Mouse (Mus musculus): Measurements from ENCODE around the gene Wars.

Gene Wars

DNA sequence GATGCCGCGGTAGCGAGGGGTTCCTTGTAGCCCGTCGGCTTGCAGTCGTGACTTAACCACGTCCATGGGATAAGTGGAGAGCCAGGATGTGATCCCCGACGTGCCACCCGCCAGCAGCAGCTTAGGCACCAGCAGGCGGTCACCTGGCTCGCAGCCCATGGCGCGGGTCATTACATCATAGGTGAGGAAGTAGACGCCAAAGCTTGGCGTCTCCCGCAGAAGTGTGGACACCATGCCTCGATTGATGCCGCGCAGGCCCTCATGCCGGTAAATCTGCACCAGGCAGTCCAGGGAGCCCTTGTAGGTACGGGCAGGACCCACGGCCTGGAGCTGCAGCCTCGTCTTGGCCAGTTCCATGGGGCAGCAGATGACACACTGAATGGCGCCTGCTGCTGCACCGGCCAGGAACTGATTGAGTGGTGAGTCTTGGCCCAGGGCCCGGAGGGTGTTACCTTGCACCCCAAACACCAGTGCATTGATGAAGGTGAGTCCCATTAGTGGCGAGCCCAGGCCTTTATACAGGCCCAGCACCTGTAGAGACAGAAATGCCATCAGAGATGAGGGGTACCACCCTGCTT, 66.9 kb downstream of the Wars start:
- DNase-seq (ENCODE audit: low read depth in 1 of 2, low spot score in 2 of 2) = no peak

DNA sequence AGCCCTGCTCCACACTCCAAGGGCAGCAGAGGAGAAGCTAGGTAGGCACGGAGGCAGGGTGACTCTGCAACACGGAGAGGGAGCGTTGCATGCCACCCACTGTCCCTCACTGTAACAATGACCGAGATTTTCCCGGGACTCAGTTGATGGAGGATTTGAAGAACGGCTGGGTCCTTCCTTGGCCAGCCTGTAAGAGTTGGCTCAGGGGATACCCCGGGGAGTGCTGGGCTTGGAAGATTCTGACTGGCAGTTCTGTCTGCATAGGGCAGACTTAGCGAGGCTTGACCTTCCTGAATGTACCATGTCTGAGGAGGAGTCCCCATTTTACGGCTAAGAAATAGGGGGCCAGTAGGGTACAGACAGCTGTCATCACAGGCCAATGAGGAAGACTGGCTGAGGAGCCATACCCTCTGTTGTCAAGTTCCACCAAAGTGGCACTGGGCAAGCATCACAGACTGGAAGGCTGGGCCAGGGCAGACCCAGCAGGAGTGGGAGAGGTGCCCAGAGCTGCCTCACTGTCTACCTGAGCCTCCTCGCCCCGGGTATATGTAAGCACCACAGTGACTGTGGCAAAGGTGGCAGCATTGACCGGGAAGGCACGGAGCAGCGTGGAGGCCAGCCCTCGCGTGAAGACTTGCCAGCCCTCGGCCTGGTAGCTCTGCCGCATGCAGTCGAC, 67.6 kb downstream of the Wars start:
- DNase-seq (ENCODE audit: low read depth in 1 of 2, low spot score in 2 of 2) = no peak

DNA sequence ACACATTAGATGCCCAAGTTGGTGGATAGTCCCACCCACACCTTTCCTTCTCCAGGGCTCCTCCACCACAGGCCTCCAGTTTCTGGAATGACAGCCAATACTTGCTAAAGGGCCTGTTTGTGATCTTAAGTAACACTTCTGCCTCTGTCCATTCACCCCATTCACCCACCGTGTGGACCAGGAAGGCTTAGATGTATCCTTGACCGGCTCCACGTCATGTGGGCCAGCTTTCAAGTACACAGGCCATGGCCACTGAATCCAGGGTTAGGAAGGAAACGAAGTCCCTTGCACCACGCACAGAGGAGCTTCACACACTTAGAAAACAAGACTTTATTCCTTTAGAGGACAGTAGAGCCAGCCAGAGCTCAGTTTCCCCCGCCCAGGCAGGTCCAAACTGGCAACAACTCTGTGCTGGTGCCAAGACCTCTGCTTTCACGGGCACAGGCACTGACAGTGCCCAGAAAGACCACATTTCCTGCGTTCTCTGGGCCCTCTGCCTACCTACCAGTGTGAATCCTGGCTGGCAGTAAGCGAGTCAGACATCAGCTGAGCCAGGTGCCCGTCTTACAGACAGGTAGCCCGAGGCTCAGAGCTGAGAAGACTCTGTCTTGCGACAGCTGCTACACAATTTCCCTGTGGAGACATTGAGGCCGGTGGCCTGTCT, 68.3 kb downstream of the Wars start:
- DNase-seq (ENCODE audit: low read depth in 1 of 2, low spot score in 2 of 2) = no peak

DNA sequence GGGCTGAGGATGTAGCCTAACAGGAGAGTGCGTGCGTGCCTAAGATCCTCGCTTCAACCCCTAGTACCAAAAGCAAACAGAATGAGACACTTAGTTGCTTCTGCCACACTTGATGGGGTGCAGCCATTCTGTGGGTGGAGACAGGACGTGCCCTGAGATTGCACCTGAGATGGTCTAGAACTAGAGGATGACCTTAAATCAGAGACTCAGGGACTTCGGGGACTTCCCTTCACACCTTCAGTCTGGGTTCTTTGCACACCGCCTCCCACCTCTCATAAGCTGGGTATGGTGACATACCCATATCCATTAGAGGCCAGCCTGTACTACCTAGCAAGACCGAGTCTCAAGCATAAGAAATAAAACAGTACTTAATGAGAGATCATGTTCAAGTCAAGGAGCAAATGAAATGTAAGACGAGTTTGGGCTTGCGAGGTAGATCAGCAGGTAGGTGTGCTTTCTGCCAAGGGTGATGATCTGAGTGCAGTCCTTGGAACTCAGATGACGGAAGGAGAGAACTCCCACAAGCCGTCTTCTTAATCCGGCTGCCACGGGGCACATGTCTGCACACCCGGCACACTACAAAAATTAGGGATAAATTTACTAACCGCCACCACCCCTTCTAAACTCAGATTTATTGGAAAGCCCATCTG, 69.6 kb downstream of the Wars start:
- DNase-seq (ENCODE audit: low read depth in 1 of 2, low spot score in 2 of 2) = no peak

DNA sequence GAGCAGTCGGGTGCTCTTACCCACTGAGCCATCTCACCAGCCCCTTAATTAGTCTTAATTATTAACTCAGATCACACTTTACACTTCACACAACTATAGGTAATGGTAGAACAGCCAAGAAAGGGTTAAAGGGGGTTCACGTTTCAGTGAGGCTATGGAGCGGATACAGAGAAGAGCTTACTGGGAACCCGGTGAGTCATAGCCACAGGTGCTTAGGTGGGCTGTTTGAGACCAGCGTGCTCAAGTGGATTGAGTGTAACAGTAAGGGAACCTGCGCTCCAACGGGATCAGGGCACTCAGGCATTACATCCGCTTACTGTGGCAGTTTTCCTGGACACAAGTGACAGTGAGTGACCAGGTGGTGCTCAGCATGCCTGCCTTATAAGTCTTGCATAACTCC, 70.9 kb downstream of the Wars start:
- no peak for DNase-seq (ENCODE audit: low read depth in 1 of 2, low spot score in 2 of 2)

DNA sequence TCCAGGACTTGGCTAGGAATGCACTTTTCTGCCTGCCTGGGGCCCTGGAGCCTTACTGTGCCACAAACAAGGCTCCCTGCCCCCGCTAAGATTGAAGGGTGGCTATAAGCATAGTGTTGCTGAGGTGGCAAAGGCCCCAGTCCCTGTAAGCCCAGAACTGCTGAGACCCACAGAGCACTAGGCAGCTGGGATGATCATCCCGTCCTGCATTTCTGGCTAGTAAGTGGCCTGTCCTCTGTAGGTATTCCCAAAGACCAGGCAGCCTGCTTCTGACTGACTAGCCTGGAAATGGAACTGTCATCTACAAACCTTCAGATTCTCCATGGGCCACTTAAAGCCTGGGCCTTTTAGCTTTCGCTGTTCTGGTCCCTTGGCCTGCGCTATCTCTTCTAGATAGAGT, 73.5 kb downstream of the Wars start:
- no peak for DNase-seq (ENCODE audit: low read depth in 1 of 2, low spot score in 2 of 2)

DNA sequence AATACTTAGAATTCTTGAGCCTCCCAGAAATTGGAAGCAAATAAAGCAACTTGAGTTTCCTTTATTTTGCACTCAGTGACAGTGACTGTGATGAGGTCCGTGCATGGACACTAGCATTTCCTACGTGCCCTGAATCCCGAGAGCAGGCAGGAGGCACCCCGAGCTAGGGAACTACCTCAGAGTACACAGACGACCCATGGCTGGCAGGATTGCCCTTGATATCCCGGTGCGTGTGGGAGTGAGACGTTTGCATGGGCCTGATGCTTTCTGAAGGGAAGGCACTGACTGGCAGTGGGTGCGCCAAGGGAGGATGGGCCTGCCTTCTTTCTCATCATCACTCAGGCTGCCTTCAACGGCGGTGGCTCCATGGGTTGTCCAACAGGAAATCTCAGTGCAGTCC, 77.4 kb downstream of the Wars start:
- no peak for DNase-seq (ENCODE audit: low read depth in 1 of 2, low spot score in 2 of 2)

DNA sequence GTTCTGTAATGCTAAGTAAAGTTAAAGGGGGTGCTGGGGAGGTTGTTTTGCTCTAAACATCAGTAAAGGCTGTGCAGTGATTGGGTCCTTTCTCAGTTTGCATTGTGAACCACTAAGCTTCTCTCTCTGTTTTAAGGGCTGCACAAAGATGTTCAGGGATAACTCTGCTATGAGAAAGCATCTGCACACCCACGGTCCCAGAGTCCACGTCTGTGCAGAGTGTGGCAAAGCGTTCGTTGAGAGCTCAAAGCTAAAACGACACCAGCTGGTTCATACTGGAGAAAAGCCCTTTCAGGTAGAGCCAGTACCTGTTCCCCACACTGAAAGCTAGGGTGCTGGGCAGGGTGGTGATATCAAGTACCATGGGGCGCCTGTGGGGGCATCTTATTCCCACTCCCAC, 79.5 kb downstream of the Wars start:
- no peak for DNase-seq (ENCODE audit: low read depth in 1 of 2, low spot score in 2 of 2)

DNA sequence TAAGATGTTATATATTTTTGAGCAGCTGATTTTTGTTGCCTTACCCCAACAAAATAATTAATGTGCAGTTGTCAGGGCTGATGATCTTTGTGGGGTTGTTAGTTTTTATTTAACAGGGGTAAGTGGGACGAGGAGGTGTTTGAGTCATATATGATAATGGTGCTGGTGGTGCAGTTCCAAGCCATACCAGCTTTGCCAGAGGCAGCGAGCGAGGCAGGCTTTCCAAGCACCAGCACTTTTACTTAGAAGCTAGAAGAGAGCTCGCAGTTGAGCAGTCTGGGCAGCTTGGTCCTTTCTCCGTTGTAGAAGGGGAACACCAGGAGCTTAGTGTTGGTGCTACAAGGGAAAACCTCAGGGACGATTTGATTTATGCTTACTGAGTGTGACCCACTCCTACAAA, 81.5 kb downstream of the Wars start:
- no peak for DNase-seq (ENCODE audit: low read depth in 1 of 2, low spot score in 2 of 2)

DNA sequence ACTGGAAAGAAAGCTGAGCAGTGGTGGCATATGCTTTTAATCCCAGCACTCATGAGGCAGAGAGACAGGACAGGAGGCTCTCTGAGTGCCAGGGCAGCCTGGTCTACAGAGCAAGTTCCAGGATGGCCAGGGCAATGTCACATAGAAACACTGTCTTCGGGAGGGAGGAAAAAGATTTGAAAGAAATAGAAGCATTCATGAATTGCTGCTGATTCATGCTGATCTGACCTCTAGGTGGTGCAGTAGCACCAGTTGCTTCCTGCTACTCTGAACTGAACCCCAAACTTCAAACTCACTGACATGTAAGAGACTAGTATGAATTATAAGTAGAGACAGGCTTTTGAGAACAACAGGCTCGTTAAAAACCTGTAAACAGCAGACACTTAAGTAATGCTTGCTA, 82.8 kb downstream of the Wars start:
- no peak for DNase-seq (ENCODE audit: low read depth in 1 of 2, low spot score in 2 of 2)

DNA sequence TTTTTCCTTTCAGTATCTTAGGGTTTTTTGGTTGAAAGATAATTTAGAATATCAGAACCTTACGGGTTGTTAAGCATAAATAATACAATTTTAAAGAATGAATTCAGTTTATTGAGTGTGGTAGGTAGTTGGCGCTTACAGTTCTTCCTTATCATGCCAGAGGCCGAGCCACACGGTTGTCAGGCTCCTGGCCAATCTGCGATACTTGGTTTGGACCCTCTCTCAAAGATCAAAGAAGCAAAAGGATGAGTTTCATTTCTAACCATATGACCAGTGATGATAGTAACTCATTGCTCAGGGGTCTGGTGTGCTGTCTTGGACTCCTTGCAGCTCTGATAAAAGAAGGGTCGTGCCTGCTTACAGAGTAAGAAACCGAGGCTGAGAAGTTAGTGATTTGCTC, 83.7 kb downstream of the Wars start:
- no peak for DNase-seq (ENCODE audit: low read depth in 1 of 2, low spot score in 2 of 2)
